Mouse (Mus musculus) testis, adult 2 months (tissue): ENCODE results near the gene Wipf1.

ENCODE experiments used
- CTCF ChIP-seq: fragments of 200-500 bp; IDR thresholded peaks from 2 replicates; pipeline ENCODE4 v1.5.1; 2012; ENCODE audit warnings: low read depth, mild to moderate bottlenecking, inconsistent platforms, low read length, moderate library complexity; ENCODE audit not compliant: control insufficient read depth, insufficient read depth, insufficient replicate concordance
- POLR2A ChIP-seq: fragments of 200-500 bp; IDR thresholded peaks from 2 replicates; pipeline ENCODE4 v1.6.1; 2012; ENCODE audit warnings: low read depth, mild to moderate bottlenecking, inconsistent platforms, low read length, moderate library complexity; ENCODE audit not compliant: control insufficient read depth

DNA sequence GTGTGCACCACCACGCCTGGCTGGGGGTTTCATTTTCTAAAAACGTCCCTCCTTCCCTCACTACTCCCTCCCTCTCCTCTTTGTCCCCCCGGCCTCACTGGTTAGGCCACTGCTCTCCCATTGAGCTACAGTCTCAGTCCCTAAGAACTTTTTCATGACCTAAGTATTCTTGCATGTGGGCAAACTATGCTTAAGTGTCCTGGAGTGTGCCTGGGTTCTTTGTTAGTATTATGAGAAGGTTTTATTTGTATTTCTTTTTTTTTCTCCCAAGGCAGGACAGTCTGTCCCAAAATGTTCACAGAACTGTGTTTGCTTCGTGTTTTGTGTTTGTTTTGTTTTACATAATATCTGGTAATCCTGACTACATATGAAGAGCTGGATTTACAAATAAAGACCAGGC, 121.9 kb downstream of the Wipf1 start:
- TF ChIP-seq CTCF: no peak
- no peak for TF ChIP-seq POLR2A
